In genomic region chr2:32310096-32310845, GRCm38 (mm10) we compare ENCODE assay signal across 13 mouse cellular contexts. TPM values are rescaled to one million over a fixed set of nuclear protein-coding genes. Genes with fewer than 3 reads are reported as not detected.
A peak's percentile ranks its signal among the peaks of the same experiment; 100 is the strongest.
DNase-seq lines count a peak whose midpoint lies in the region; ATAC-seq lines count a peak whose summit lies in the region.
"Had no signal": no experiment of that assay in that cellular context is flagged by ENCODE, and none has a peak within 500 bp of the region (broad histone marks: within the 10 kb centered on the region; RNA-seq: fewer than 3 reads in every experiment).

No protein-coding gene starts in this region.

- H3K4me2 ChIP-seq in heart, embryonic 12.5 days, result peak overlapping the region; percentile 99; the same call in 1 of the 2 replicates
- H3K4me2 ChIP-seq in lung, embryonic 15.5 days, result 0 out of 2 replicates have a peak overlapping the region, but pooled peaks have one; percentile 100
- peak overlapping the region; percentile 99 for H3K4me2 ChIP-seq in embryonic facial prominence, embryonic 11.5 days (ENCODE audit: low read depth, low read length)
- peak overlapping the region; percentile 100 for H3K4me2 ChIP-seq in limb, embryonic 13.5 days (replicated peaks)

- no peak overlapping the region for H3K27ac ChIP-seq in heart, embryonic 12.5 days (ENCODE audit: poor library complexity, severe bottlenecking)
- no peak overlapping the region for H3K27ac ChIP-seq in lung, embryonic 15.5 days
- no peak overlapping the region for H3K27ac ChIP-seq in embryonic facial prominence, embryonic 11.5 days (replicated peaks; ENCODE audit: low read depth, low read length)
- H3K27ac ChIP-seq in limb, embryonic 13.5 days, result 0 out of 2 replicates have a peak overlapping the region, but pooled peaks have one; percentile 89
- H3K27ac ChIP-seq: forebrain, embryonic 12.5 days; midbrain, embryonic 10.5 days had no signal

- ATAC-seq in heart, embryonic 12.5 days (ENCODE audit: insufficient number of reproducible peaks, low FRiP score), result no peak
- no peak for ATAC-seq in lung, embryonic 15.5 days (ENCODE audit: borderline replicate concordance, extremely low read depth, low FRiP score, low TSS enrichment)
- ATAC-seq in embryonic facial prominence, embryonic 11.5 days (replicated peaks; ENCODE audit: insufficient number of reproducible peaks, low FRiP score, low TSS enrichment, low read depth), result no peak
- no peak for ATAC-seq in limb, embryonic 13.5 days (ENCODE audit: low FRiP score, low read depth)
- ATAC-seq: intestine, postnatal 0 days had no signal

- peaks cover 49% of the 10 kb centered on the region for H3K36me3 ChIP-seq in heart, embryonic 12.5 days
- peaks cover 37% of the 10 kb centered on the region for H3K36me3 ChIP-seq in lung, embryonic 15.5 days
- H3K36me3 ChIP-seq in embryonic facial prominence, embryonic 11.5 days (replicated peaks; ENCODE audit: control insufficient read depth, insufficient read depth, low read depth, low read length), result peaks cover 5% of the 10 kb centered on the region
- peaks cover 76% of the 10 kb centered on the region for H3K36me3 ChIP-seq in limb, embryonic 13.5 days

- DNase-seq in heart, postnatal 14 days, result no peak
- DNase-seq in lung, postnatal 36 days, result no peak
- DNase-seq in embryonic facial prominence, embryonic 11.5 days (ENCODE audit: low spot score), result no peak
- DNase-seq in embryo, embryonic 10.5 days (ENCODE audit: low spot score), result no peak
- no peak for DNase-seq in frontal cortex, adult 2 months (ENCODE audit: extremely low spot score in 1 of 2, low spot score in 1 of 2)
- DNase-seq: lung, adult 18-20 months; spleen, adult 18-20 months had no signal

- no peak overlapping the region for H3K4me3 ChIP-seq in heart, embryonic 12.5 days
- no peak overlapping the region for H3K4me3 ChIP-seq in lung, embryonic 15.5 days
- H3K4me3 ChIP-seq in embryonic facial prominence, embryonic 11.5 days (ENCODE audit: low read depth, low read length), result no peak overlapping the region
- H3K4me3 ChIP-seq in limb, embryonic 13.5 days, result peak overlapping the region; percentile 87
- H3K4me3 ChIP-seq: forebrain, embryonic 12.5 days had no signal

- intact Hi-C loops in heart, postnatal 14 days (cut with DNase I), result no loop called here

- peaks cover 30% of the 10 kb centered on the region for H3K4me1 ChIP-seq in heart, embryonic 12.5 days (replicated peaks)
- peaks cover 30% of the 10 kb centered on the region for H3K4me1 ChIP-seq in lung, embryonic 15.5 days
- H3K4me1 ChIP-seq in embryonic facial prominence, embryonic 11.5 days (ENCODE audit: control insufficient read depth, insufficient read depth, low read length), result peaks cover 12% of the 10 kb centered on the region
- H3K4me1 ChIP-seq in limb, embryonic 13.5 days, result peaks cover 56% of the 10 kb centered on the region

- peaks cover 13% of the 10 kb centered on the region for H3K27me3 ChIP-seq in heart, embryonic 12.5 days (replicated peaks)
- H3K27me3 ChIP-seq in lung, embryonic 15.5 days, result no peaks in the 10 kb centered on the region
- no peaks in the 10 kb centered on the region for H3K27me3 ChIP-seq in embryonic facial prominence, embryonic 11.5 days (ENCODE audit: control insufficient read depth, insufficient read depth, low read length)
- H3K27me3 ChIP-seq in limb, embryonic 13.5 days, result no peaks in the 10 kb centered on the region

- no peaks in the 10 kb centered on the region for H3K9me3 ChIP-seq in heart, embryonic 12.5 days (replicated peaks)
- no peaks in the 10 kb centered on the region for H3K9me3 ChIP-seq in lung, embryonic 15.5 days
- H3K9me3 ChIP-seq in embryonic facial prominence, embryonic 11.5 days (replicated peaks; ENCODE audit: control insufficient read depth, low read length), result no peaks in the 10 kb centered on the region
- H3K9me3 ChIP-seq in limb, embryonic 13.5 days, result no peaks in the 10 kb centered on the region
- H3K9me3 ChIP-seq: forebrain, embryonic 12.5 days; midbrain, embryonic 10.5 days had no signal

- H3K9ac ChIP-seq in heart, embryonic 12.5 days, result 0 out of 2 replicates have a peak overlapping the region, but pooled peaks have one; percentile 9
- no peak overlapping the region for H3K9ac ChIP-seq in lung, embryonic 15.5 days
- 0 out of 2 replicates have a peak overlapping the region, but pooled peaks have one; percentile 26 for H3K9ac ChIP-seq in embryonic facial prominence, embryonic 11.5 days (replicated peaks; ENCODE audit: low read length)
- peak overlapping the region; percentile 93 for H3K9ac ChIP-seq in limb, embryonic 13.5 days
- H3K9ac ChIP-seq: forebrain, embryonic 12.5 days had no signal

- 84% methylated on average over 18 of the region's 18 CpGs for WGBS in heart, embryonic 12.5 days
- 81% methylated on average over 18 of the region's 18 CpGs for WGBS in lung, embryonic 15.5 days
- WGBS in embryonic facial prominence, embryonic 11.5 days, result 83% methylated on average over 18 of the region's 18 CpGs
- 77% methylated on average over 18 of the region's 18 CpGs for whole genome bisulfite sequencing in limb, embryonic 13.5 days

RNA-seq across cellular contexts. Expression of gene Swi5, which starts 22.4 kb away (rescaled TPM):
- 284 and 317 TPM in 2 replicates for polyA plus RNA-seq in heart, embryonic 12.5 days (2016; fragmentation: Nextera tagmentation; extraction: Ambion mirVana)
- 100 to 1,000 TPM; 153 to 156 TPM for total RNA-seq in heart, postnatal 14 days (2021)
- 405 and 449 TPM in 2 replicates for polyA plus RNA-seq in lung, embryonic 15.5 days (2015; fragmentation: Nextera tagmentation; extraction: Ambion mirVana)
- polyA plus RNA-seq in embryonic facial prominence, embryonic 11.5 days (2014; fragmentation: Nextera tagmentation; extraction: Ambion mirVana), result 392 and 406 TPM in 2 replicates
- 451 and 463 TPM in 2 replicates for polyA plus RNA-seq in limb, embryonic 13.5 days (2015; fragmentation: Nextera tagmentation; extraction: Ambion mirVana)
- 267 and 274 TPM in 2 replicates for polyA plus RNA-seq in frontal cortex, adult 2 months (2012; rRNA removed)

RNA-seq across cellular contexts. Expression of gene Golga2, which starts 23.1 kb away (rescaled TPM):
- polyA plus RNA-seq in heart, embryonic 12.5 days (2016; fragmentation: Nextera tagmentation; extraction: Ambion mirVana), result 28.4 and 30.7 TPM in 2 replicates
- total RNA-seq in heart, postnatal 14 days (2021), result 10 to 100 TPM; 67.9 to 70.5 TPM
- 22.8 and 24.3 TPM in 2 replicates for polyA plus RNA-seq in lung, embryonic 15.5 days (2015; fragmentation: Nextera tagmentation; extraction: Ambion mirVana)
- polyA plus RNA-seq in embryonic facial prominence, embryonic 11.5 days (2014; fragmentation: Nextera tagmentation; extraction: Ambion mirVana), result 14.9 and 15.2 TPM in 2 replicates
- 27.1 and 28.2 TPM in 2 replicates for polyA plus RNA-seq in limb, embryonic 13.5 days (2015; fragmentation: Nextera tagmentation; extraction: Ambion mirVana)
- 59.2 and 66.6 TPM in 2 replicates for polyA plus RNA-seq in frontal cortex, adult 2 months (2012; rRNA removed)

RNA-seq across cellular contexts. Expression of gene Ciz1, which starts 41.9 kb away (rescaled TPM):
- 40.5 and 42.2 TPM in 2 replicates for polyA plus RNA-seq in heart, embryonic 12.5 days (2016; fragmentation: Nextera tagmentation; extraction: Ambion mirVana)
- 10 to 100 TPM; 32.2 to 36.5 TPM for total RNA-seq in heart, postnatal 14 days (2021)
- 47.0 and 47.7 TPM in 2 replicates for polyA plus RNA-seq in lung, embryonic 15.5 days (2015; fragmentation: Nextera tagmentation; extraction: Ambion mirVana)
- polyA plus RNA-seq in embryonic facial prominence, embryonic 11.5 days (2014; fragmentation: Nextera tagmentation; extraction: Ambion mirVana), result 41.1 and 46.0 TPM in 2 replicates
- 49.8 and 54.9 TPM in 2 replicates for polyA plus RNA-seq in limb, embryonic 13.5 days (2015; fragmentation: Nextera tagmentation; extraction: Ambion mirVana)
- polyA plus RNA-seq in frontal cortex, adult 2 months (2012; rRNA removed), result 164 and 170 TPM in 2 replicates

RNA-seq across cellular contexts. Expression of gene Dnm1, which starts 42.9 kb away (rescaled TPM):
- 6.2 and 7.6 TPM in 2 replicates for polyA plus RNA-seq in heart, embryonic 12.5 days (2016; fragmentation: Nextera tagmentation; extraction: Ambion mirVana)
- total RNA-seq in heart, postnatal 14 days (2021), result 1 to 10 TPM; 9.1 TPM
- 7.0 and 7.6 TPM in 2 replicates for polyA plus RNA-seq in lung, embryonic 15.5 days (2015; fragmentation: Nextera tagmentation; extraction: Ambion mirVana)
- polyA plus RNA-seq in embryonic facial prominence, embryonic 11.5 days (2014; fragmentation: Nextera tagmentation; extraction: Ambion mirVana), result 31.0 and 35.3 TPM in 2 replicates
- 32.4 and 32.5 TPM in 2 replicates for polyA plus RNA-seq in limb, embryonic 13.5 days (2015; fragmentation: Nextera tagmentation; extraction: Ambion mirVana)
- polyA plus RNA-seq in frontal cortex, adult 2 months (2012; rRNA removed), result 1,288 and 1,302 TPM in 2 replicates

RNA-seq across cellular contexts. Expression of gene Uck1, which starts 50.3 kb away (rescaled TPM):
- polyA plus RNA-seq in heart, embryonic 12.5 days (2016; fragmentation: Nextera tagmentation; extraction: Ambion mirVana), result 42.7 and 44.2 TPM in 2 replicates
- total RNA-seq in heart, postnatal 14 days (2021), result 10 to 100 TPM; 26.1 to 26.7 TPM
- polyA plus RNA-seq in lung, embryonic 15.5 days (2015; fragmentation: Nextera tagmentation; extraction: Ambion mirVana), result 66.6 and 69.9 TPM in 2 replicates
- polyA plus RNA-seq in embryonic facial prominence, embryonic 11.5 days (2014; fragmentation: Nextera tagmentation; extraction: Ambion mirVana), result 57.2 and 64.2 TPM in 2 replicates
- polyA plus RNA-seq in limb, embryonic 13.5 days (2015; fragmentation: Nextera tagmentation; extraction: Ambion mirVana), result 69.7 and 75.1 TPM in 2 replicates
- 69.5 and 72.7 TPM in 2 replicates for polyA plus RNA-seq in frontal cortex, adult 2 months (2012; rRNA removed)
